Mouse (Mus musculus) neural tube, embryonic 15.5 days (tissue): ENCODE data around the gene Gm8926. TPM values are rescaled to one million over a fixed set of nuclear protein-coding genes. Genes with fewer than 3 reads are reported as not detected.
"Not testable (repeated sequence)": the region's sequence is repeated elsewhere in the genome, so short reads cannot be mapped to it uniquely, and the experiment has no call there.

ENCODE experiments used
- ATAC-seq: fragments of 200-750 bp; cut with Nextera tagmentation; 2 replicates; pipeline ENCODE4 v1.8.0; 2017; ENCODE audit warnings: mild to moderate bottlenecking, moderate TSS enrichment, moderate library complexity; ENCODE audit not compliant: low FRiP score
- H3K27ac ChIP-seq: fragments of 300-500 bp; sonication (generic); replicated peaks from 2 replicates; pipeline ENCODE4 v1.5.1; 2015; ENCODE audit warnings: mild to moderate bottlenecking, inconsistent platforms
- H3K27me3 ChIP-seq: fragments of 300-500 bp; sonication (generic); replicated peaks from 2 replicates; pipeline ENCODE4 v1.6.1; 2015; ENCODE audit warnings: inconsistent platforms
- H3K36me3 ChIP-seq: fragments of 300-500 bp; sonication (generic); 2 replicates; pipeline ENCODE4 v1.6.1; 2015; ENCODE audit warnings: inconsistent platforms
- H3K4me1 ChIP-seq: fragments of 300-500 bp; sonication (generic); 2 replicates; pipeline ENCODE4 v1.6.1; 2015; ENCODE audit warnings: inconsistent platforms
- H3K4me2 ChIP-seq: fragments of 300-500 bp; sonication (generic); 2 replicates; pipeline ENCODE4 v1.6.1; 2015; ENCODE audit warnings: inconsistent platforms, mild to moderate bottlenecking, moderate library complexity
- H3K4me3 ChIP-seq: fragments of 300-500 bp; sonication (generic); replicated peaks from 2 replicates; pipeline ENCODE4 v1.5.1; 2015; ENCODE audit warnings: mild to moderate bottlenecking, inconsistent platforms
- H3K9ac ChIP-seq: fragments of 300-500 bp; sonication (generic); replicated peaks from 2 replicates; pipeline ENCODE4 v1.6.1; 2015; ENCODE audit warnings: mild to moderate bottlenecking, inconsistent platforms
- H3K9me3 ChIP-seq: fragments of 300-500 bp; sonication (generic); replicated peaks from 2 replicates; pipeline ENCODE4 v1.6.1; 2016; ENCODE audit warnings: inconsistent platforms
- WGBS: fragments of 180-500 bp; shearing (Covaris S2); methylation state at CpG from one replicate; pipeline ENCODE4 v1.1.7; 2015; ENCODE audit warnings: mixed read lengths; 5-methylcytosine and 5-hydroxymethylcytosine counted together
- polyA plus RNA-seq: library from polyadenylated mRNA; unstranded; fragments of >200 nt; fragmentation: Nextera tagmentation; extraction: Ambion mirVana; gene quantifications from 2 replicates; pipeline ENCODE4 v1.2.1, GENCODE M21; 2015

Gene Gm8926
- polyA plus RNA-seq: 0.28 TPM in 1 of 2 replicates, not detected in the other

GRCm38 (mm10) chr5:11770248-11770647 is at the start of gene Gm8926:
Gene Gm8926, plus strand, starts transcription at chr5:11770548.
- not testable (repeated sequence) for H3K27ac ChIP-seq, H3K4me1 ChIP-seq, H3K9ac ChIP-seq, H3K36me3 ChIP-seq, ATAC-seq, H3K4me2 ChIP-seq, H3K4me3 ChIP-seq, H3K27me3 ChIP-seq, H3K9me3 ChIP-seq
- WGBS: 74% methylated on average over 1 of the region's 4 CpGs

Other genes with a start within 250 kb of the Gm8926 start
- not detected in 2 replicates for gene Gm6460, start 175.6 kb upstream of the Gm8926 start, polyA plus RNA-seq
- gene Gm8922, start 88.6 kb upstream of the Gm8926 start, polyA plus RNA-seq: 0.73 and 0.91 TPM in 2 replicates
- gene Gm6465, start 75.0 kb downstream of the Gm8926 start, polyA plus RNA-seq: not detected in 2 replicates
- gene 4933402N22Rik, start 147.5 kb downstream of the Gm8926 start, polyA plus RNA-seq: not detected in 2 replicates